Mouse (Mus musculus) cerebellum, adult (tissue): ENCODE measurements around the gene Gm21258.
"Not testable (repeated sequence)": the region's sequence is repeated elsewhere in the genome, so short reads cannot be mapped to it uniquely, and the experiment has no call there.

ENCODE experiments used
- ATAC-seq: cut with Nextera tagmentation; 2 replicates; pipeline ENCODE4 v1.9.2; 2017; ENCODE audit warnings: mild to moderate bottlenecking, moderate library complexity, mixed read lengths; ENCODE audit not compliant: insufficient number of reproducible peaks, low FRiP score, low TSS enrichment

Gene Gm21258

DNA sequence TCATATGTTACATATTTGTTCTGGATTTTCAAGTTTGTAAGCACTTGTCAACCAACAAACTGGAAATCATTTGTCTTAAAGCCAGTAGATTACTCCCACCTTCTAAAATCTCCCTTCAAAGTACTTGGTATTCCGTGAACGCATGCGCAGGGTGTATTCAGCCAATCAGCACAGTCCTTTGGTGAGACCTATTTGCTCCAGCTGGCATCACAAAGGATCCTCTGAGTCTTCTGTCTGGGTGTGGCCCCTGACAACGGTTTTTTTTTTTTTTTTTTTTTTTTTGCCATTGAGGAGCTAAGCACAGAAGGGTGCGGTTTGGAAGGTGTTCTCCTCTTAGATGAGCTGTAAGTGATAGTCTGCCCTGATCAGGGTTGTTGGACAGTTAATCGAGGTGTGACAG is at the start of gene Gm21258:
Gm21258 (plus strand) TSS at position 301 of the 400 bp plus-strand sequence.
- not testable (repeated sequence) for ATAC-seq
